Mouse (Mus musculus): ENCODE data around the gene Stag1. TPM values are rescaled to one million over a fixed set of nuclear protein-coding genes. Genes with fewer than 3 reads are reported as not detected.

The Stag1 gene
- polyA plus RNA-seq, 1 experiment from 2014 or later, result 23.9 TPM

GRCm38 (mm10) chr9:100944677-100945365, 347.2 kb downstream of the Stag1 start:
- H3K36me3 ChIP-seq (ENCODE audit: control insufficient read depth, insufficient read depth), result 0 out of 2 replicates have a peak, but pooled peaks cover 5% of the 10 kb centered on the region
- WGBS, result 86% methylated on average over 5 of the region's 5 CpGs

GRCm38 (mm10) chr9:100951481-100951880, 353.9 kb downstream of the Stag1 start:
- 32% methylated on average over 4 of the region's 4 CpGs for WGBS
- Histone ChIP-seq H3K36me3 (ENCODE audit: control insufficient read depth, insufficient read depth) (peaks cover 14% of the 10 kb centered on the region), H3K9me3 (replicated peaks; ENCODE audit: control insufficient read depth, low read length) (no peaks in the 10 kb centered on the region), H3K27ac (ENCODE audit: low read length) (no peak overlapping the region), H3K4me3 (ENCODE audit: low read length) (no peak overlapping the region), H3K4me2 (ENCODE audit: low read depth, low read length) (no peak overlapping the region), H3K4me1 (ENCODE audit: control insufficient read depth, insufficient read depth, low read length) (no peaks in the 10 kb centered on the region), H3K9ac (ENCODE audit: low read length) (no peak overlapping the region), H3K27me3 (ENCODE audit: control insufficient read depth, insufficient read depth, low read length) (no peaks in the 10 kb centered on the region)
- ATAC-seq (replicated peaks; ENCODE audit: extremely low read depth, insufficient read depth, low FRiP score), result no peak

More at GRCm38 (mm10) chr9:100944677-100945365, 347.2 kb downstream of the Stag1 start:
- Histone ChIP-seq H3K4me3 (ENCODE audit: low read length) (no peak overlapping the region), H3K4me2 (ENCODE audit: low read depth, low read length) (no peak overlapping the region), H3K4me1 (ENCODE audit: control insufficient read depth, insufficient read depth, low read length) (no peaks in the 10 kb centered on the region), H3K9me3 (replicated peaks; ENCODE audit: control insufficient read depth, low read length) (no peaks in the 10 kb centered on the region), H3K27me3 (ENCODE audit: control insufficient read depth, insufficient read depth, low read length) (no peaks in the 10 kb centered on the region), H3K9ac (ENCODE audit: low read length) (no peak overlapping the region), H3K27ac (ENCODE audit: low read length) (no peak overlapping the region)
- ATAC-seq (replicated peaks; ENCODE audit: extremely low read depth, insufficient read depth, low FRiP score), result no peak

GRCm38 (mm10) chr9:100962903-100963427, 365.4 kb downstream of the Stag1 start:
- no peak overlapping the region for H3K27ac ChIP-seq (ENCODE audit: low read length)
- H3K27me3 ChIP-seq (ENCODE audit: control insufficient read depth, insufficient read depth, low read length), result no peaks in the 10 kb centered on the region
- no peak for ATAC-seq (replicated peaks; ENCODE audit: extremely low read depth, insufficient read depth, low FRiP score)
- no peak overlapping the region for H3K4me2 ChIP-seq (ENCODE audit: low read depth, low read length)
- no peaks in the 10 kb centered on the region for H3K4me1 ChIP-seq (ENCODE audit: control insufficient read depth, insufficient read depth, low read length)
- H3K4me3 ChIP-seq (ENCODE audit: low read length), result no peak overlapping the region
- 73% methylated on average over 5 of the region's 5 CpGs for WGBS
- H3K9me3 ChIP-seq (replicated peaks; ENCODE audit: control insufficient read depth, low read length), result no peaks in the 10 kb centered on the region
- H3K9ac ChIP-seq (ENCODE audit: low read length), result no peak overlapping the region
- peaks cover 4% of the 10 kb centered on the region; the same call in 1 of the 2 replicates for H3K36me3 ChIP-seq (ENCODE audit: control insufficient read depth, insufficient read depth)

GRCm38 (mm10) chr9:100963428-100963912, 365.9 kb downstream of the Stag1 start:
- 70% methylated on average over 1 of the region's 1 CpGs for WGBS
- Histone ChIP-seq H3K4me3 (ENCODE audit: low read length) (no peak overlapping the region), H3K27ac (ENCODE audit: low read length) (no peak overlapping the region), H3K27me3 (ENCODE audit: control insufficient read depth, insufficient read depth, low read length) (no peaks in the 10 kb centered on the region), H3K9me3 (replicated peaks; ENCODE audit: control insufficient read depth, low read length) (no peaks in the 10 kb centered on the region), H3K4me1 (ENCODE audit: control insufficient read depth, insufficient read depth, low read length) (no peaks in the 10 kb centered on the region), H3K4me2 (ENCODE audit: low read depth, low read length) (no peak overlapping the region), H3K9ac (ENCODE audit: low read length) (no peak overlapping the region), H3K36me3 (ENCODE audit: control insufficient read depth, insufficient read depth) (peaks cover 3% of the 10 kb centered on the region; the same call in 1 of the 2 replicates)
- no peak for ATAC-seq (replicated peaks; ENCODE audit: extremely low read depth, insufficient read depth, low FRiP score)

GRCm38 (mm10) chr9:100964106-100964505, 366.5 kb downstream of the Stag1 start:
- Histone ChIP-seq H3K9ac (ENCODE audit: low read length) (no peak overlapping the region), H3K36me3 (ENCODE audit: control insufficient read depth, insufficient read depth) (no peaks in the 10 kb centered on the region), H3K4me3 (ENCODE audit: low read length) (no peak overlapping the region), H3K4me2 (ENCODE audit: low read depth, low read length) (no peak overlapping the region), H3K27me3 (ENCODE audit: control insufficient read depth, insufficient read depth, low read length) (no peaks in the 10 kb centered on the region), H3K27ac (ENCODE audit: low read length) (no peak overlapping the region), H3K4me1 (ENCODE audit: control insufficient read depth, insufficient read depth, low read length) (no peaks in the 10 kb centered on the region), H3K9me3 (replicated peaks; ENCODE audit: control insufficient read depth, low read length) (no peaks in the 10 kb centered on the region)
- 74% methylated on average over 4 of the region's 4 CpGs for WGBS
- ATAC-seq (replicated peaks; ENCODE audit: extremely low read depth, insufficient read depth, low FRiP score), result no peak

GRCm38 (mm10) chr9:100969461-100969860, 371.9 kb downstream of the Stag1 start:
- Histone ChIP-seq H3K27ac (ENCODE audit: low read length) (no peak overlapping the region), H3K4me3 (ENCODE audit: low read length) (no peak overlapping the region), H3K9me3 (replicated peaks; ENCODE audit: control insufficient read depth, low read length) (no peaks in the 10 kb centered on the region), H3K27me3 (ENCODE audit: control insufficient read depth, insufficient read depth, low read length) (no peaks in the 10 kb centered on the region), H3K4me1 (ENCODE audit: control insufficient read depth, insufficient read depth, low read length) (no peaks in the 10 kb centered on the region), H3K36me3 (ENCODE audit: control insufficient read depth, insufficient read depth) (no peaks in the 10 kb centered on the region), H3K9ac (ENCODE audit: low read length) (no peak overlapping the region), H3K4me2 (ENCODE audit: low read depth, low read length) (no peak overlapping the region)
- 88% methylated on average over 2 of the region's 2 CpGs for WGBS
- no peak for ATAC-seq (replicated peaks; ENCODE audit: extremely low read depth, insufficient read depth, low FRiP score)

GRCm38 (mm10) chr9:100978666-100979065, 381.1 kb downstream of the Stag1 start:
- ATAC-seq (replicated peaks; ENCODE audit: extremely low read depth, insufficient read depth, low FRiP score), result no peak
- H3K4me2 ChIP-seq (ENCODE audit: low read depth, low read length), result no peak overlapping the region
- no peak overlapping the region for H3K9ac ChIP-seq (ENCODE audit: low read length)
- peaks cover 3% of the 10 kb centered on the region; the same call in 1 of the 2 replicates for H3K36me3 ChIP-seq (ENCODE audit: control insufficient read depth, insufficient read depth)
- H3K27ac ChIP-seq (ENCODE audit: low read length), result no peak overlapping the region
- no peaks in the 10 kb centered on the region for H3K4me1 ChIP-seq (ENCODE audit: control insufficient read depth, insufficient read depth, low read length)
- WGBS, result 87% methylated on average over 5 of the region's 5 CpGs
- peaks cover 5% of the 10 kb centered on the region for H3K9me3 ChIP-seq (replicated peaks; ENCODE audit: control insufficient read depth, low read length)
- no peak overlapping the region for H3K4me3 ChIP-seq (ENCODE audit: low read length)
- no peaks in the 10 kb centered on the region for H3K27me3 ChIP-seq (ENCODE audit: control insufficient read depth, insufficient read depth, low read length)

- H3K27me3 ChIP-seq (ENCODE audit: control insufficient read depth, insufficient read depth, low read length), result no peaks in the 10 kb centered on the region
- no peaks in the 10 kb centered on the region for H3K4me1 ChIP-seq (ENCODE audit: control insufficient read depth, insufficient read depth, low read length)
- ATAC-seq (replicated peaks; ENCODE audit: extremely low read depth, insufficient read depth, low FRiP score), result no peak
- no peak overlapping the region for H3K27ac ChIP-seq (ENCODE audit: low read length)
- H3K4me3 ChIP-seq (ENCODE audit: low read length), result no peak overlapping the region
- no peak overlapping the region for H3K9ac ChIP-seq (ENCODE audit: low read length)
- H3K36me3 ChIP-seq (ENCODE audit: control insufficient read depth, insufficient read depth), result peaks cover 3% of the 10 kb centered on the region; the same call in 1 of the 2 replicates
- H3K9me3 ChIP-seq (replicated peaks; ENCODE audit: control insufficient read depth, low read length), result peaks cover 5% of the 10 kb centered on the region
- no peak overlapping the region for H3K4me2 ChIP-seq (ENCODE audit: low read depth, low read length)
- 43% methylated on average over 5 of the region's 5 CpGs for WGBS
These were observed 381.7 kb downstream of the Stag1 start for GRCm38 (mm10) chr9:100979260-100979659.

GRCm38 (mm10) chr9:100982786-100983185, 385.2 kb downstream of the Stag1 start:
- ATAC-seq (replicated peaks; ENCODE audit: extremely low read depth, insufficient read depth, low FRiP score), result no peak
- Histone ChIP-seq H3K27ac (ENCODE audit: low read length) (no peak overlapping the region), H3K36me3 (ENCODE audit: control insufficient read depth, insufficient read depth) (peaks cover 10% of the 10 kb centered on the region; the same call in 1 of the 2 replicates), H3K27me3 (ENCODE audit: control insufficient read depth, insufficient read depth, low read length) (no peaks in the 10 kb centered on the region), H3K4me3 (ENCODE audit: low read length) (no peak overlapping the region), H3K9ac (ENCODE audit: low read length) (no peak overlapping the region), H3K9me3 (replicated peaks; ENCODE audit: control insufficient read depth, low read length) (no peaks in the 10 kb centered on the region), H3K4me2 (ENCODE audit: low read depth, low read length) (no peak overlapping the region), H3K4me1 (ENCODE audit: control insufficient read depth, insufficient read depth, low read length) (no peaks in the 10 kb centered on the region)
- WGBS, result 80% methylated on average over 7 of the region's 7 CpGs

Data from heart, embryonic 16.5 days (tissue).